Mouse (Mus musculus): ENCODE results near the gene Pla2r1.
A peak's percentile ranks its signal among the peaks of the same experiment; 100 is the strongest.

Gene Pla2r1

DNA sequence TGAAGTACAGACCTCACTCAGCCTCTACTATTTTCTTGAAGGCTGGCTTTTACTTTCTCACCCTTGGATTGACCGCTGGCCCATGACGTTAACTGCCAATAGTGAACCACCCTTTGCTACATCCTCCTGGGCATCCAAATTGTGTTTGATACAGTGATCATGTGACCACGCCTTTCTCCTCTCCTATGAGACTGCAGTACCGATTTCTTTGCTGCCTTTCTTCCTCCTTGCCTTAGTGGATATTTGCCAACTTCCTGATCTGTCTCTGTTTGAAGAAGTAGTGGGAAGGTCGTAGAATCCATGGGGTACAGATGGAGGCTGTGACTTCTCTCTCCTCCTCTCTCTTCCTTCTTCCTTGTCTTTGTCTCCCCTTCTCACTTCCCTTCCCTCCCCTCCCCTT is 147.7 kb downstream of the Pla2r1 start:
- DNase-seq (ENCODE audit: low spot score in 2 of 2) = no peak

DNA sequence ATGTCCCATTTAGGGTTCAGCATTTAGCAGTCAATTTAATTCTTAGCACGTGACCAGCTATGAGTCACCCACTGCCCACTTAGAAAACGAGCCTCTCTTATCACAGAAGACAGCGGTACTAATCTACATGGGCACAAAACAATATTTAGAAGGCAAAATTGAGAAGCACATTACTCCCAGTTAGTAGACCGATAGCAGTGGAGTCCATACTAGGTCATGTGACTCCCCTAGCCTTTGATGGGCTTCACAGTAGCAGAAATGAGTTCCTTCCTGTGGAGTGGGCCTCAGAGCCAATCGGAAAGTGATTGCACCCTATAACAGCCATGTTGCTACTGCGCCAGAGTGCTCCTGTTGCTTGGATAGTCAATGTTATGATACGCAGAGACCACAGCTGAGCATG is 148.3 kb downstream of the Pla2r1 start:
- DNase-seq (ENCODE audit: low spot score in 2 of 2) = no peak

DNA sequence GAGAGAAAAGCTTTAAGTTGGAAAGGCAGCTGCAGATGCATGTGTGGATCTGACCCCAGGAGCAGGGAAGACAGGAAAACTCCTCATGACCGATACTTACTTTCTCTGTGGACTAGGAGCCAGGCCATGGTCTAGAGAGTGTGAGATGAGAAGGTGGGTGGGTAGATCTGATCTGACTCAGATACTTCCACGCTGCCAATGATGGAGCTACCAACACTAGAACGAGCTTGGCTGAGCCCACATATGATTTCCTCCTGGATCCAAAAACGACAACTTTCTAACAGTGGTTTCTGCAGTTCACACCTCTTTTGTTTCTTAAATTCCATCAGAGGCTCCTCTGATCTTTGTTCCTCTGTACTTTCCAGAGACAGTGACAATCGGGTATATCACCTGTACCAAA is 151.4 kb downstream of the Pla2r1 start:
- no peak for DNase-seq (ENCODE audit: low spot score in 2 of 2)

DNA sequence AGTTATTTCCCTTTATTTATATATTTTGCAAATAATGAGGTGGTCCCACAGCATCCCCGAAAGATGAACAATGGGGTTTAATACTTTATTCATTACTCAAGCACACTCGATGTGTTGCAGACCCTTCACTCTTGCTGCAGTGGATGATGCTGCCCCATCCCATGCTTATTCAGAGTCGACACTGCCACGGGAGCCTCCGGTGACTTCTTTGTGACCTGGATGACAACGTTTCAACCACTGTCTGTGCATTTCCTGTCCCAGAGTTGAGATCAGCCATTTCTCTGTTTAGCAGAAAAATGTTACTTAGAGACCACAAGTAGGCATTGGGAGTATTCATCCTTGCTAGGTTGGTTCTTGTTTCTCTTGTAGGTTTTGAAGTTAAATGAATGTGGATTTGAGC is 159.3 kb downstream of the Pla2r1 start:
- DNase-seq (ENCODE audit: low spot score in 2 of 2) = no peak

DNA sequence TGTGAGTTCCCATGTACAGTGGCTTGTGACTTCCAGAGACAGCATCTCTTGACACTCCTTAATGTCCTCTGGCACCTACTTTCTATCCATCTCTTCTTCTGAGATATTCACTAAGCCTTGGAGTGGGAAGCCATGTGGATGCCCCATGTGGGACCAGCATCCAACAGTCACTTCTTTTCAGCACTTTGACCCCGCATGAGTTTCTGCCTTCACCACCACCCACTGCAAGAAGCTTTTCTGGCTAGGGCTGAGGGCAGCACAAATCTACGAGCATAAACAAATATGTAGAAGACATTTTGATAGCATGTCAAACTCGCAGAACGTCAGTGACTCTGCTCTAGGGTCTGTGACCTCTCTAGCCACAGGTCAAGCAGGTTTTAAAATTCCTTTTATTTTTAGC is 160.8 kb downstream of the Pla2r1 start:
- no peak for DNase-seq (ENCODE audit: low spot score in 2 of 2)

- no peak for DNase-seq (ENCODE audit: low spot score in 2 of 2)
Observed at GRCm38 (mm10) chr2:60387363-60387762, 165.7 kb downstream of the Pla2r1 start.

DNA sequence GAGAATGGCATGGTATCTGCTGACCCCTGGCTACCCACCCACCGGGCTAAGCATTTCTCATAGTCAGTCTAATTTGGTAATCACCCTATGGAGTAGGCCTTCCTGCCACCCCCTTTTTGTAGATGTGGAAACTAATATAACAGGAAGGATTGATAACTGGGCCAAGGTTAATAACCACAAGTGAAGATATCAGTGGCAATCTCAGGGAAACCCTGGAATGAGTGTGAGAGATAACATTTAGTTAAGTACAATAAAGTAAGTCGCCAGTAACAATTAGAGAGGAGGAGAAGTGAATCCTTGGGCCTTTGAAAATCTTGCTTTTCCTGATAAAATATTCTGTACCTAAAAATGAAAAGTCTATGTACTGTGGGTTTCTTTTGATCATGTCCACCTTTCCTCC is 166.3 kb downstream of the Pla2r1 start:
- no peak for DNase-seq (ENCODE audit: low spot score in 2 of 2)

- peak in 1 of 2 experiments; percentile 2 for DNase-seq (ENCODE audit: low spot score in 2 of 2)
Observed at GRCm38 (mm10) chr2:60384763-60385085, 168.4 kb downstream of the Pla2r1 start.

DNA sequence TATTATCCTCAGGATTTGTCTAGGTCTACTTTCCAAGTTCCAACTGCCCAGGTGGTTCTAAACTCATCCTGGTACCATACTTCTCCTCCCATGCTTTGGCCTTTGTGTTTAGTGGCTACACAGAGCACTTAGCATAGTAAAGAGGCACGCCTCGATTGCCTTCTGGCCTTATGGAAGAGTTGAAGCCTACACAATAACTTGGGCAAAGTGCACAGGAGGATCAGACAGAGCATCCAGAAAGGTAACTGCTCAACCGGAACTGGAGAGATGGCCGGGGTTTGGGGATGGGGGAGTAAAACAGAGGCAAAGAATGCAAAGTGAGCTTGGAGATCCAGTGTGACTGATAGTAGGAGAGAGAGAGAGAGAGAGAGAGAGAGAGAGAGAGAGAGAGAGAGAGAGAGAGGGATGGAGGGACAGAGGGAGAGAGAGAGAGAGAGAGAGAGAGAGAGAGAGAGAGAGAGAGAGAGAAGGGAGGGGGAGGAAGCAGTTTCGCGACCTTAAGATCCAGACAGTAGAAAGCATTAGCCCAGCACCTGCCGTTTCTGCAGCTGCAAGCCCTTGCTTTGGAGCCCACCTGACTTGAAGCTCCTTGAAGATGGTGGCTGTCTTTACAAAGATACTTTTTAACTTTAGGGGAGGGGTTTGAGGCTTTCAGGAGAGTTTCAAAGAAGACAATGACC is 168.9 kb downstream of the Pla2r1 start:
- no peak for DNase-seq (ENCODE audit: low spot score in 2 of 2)

DNA sequence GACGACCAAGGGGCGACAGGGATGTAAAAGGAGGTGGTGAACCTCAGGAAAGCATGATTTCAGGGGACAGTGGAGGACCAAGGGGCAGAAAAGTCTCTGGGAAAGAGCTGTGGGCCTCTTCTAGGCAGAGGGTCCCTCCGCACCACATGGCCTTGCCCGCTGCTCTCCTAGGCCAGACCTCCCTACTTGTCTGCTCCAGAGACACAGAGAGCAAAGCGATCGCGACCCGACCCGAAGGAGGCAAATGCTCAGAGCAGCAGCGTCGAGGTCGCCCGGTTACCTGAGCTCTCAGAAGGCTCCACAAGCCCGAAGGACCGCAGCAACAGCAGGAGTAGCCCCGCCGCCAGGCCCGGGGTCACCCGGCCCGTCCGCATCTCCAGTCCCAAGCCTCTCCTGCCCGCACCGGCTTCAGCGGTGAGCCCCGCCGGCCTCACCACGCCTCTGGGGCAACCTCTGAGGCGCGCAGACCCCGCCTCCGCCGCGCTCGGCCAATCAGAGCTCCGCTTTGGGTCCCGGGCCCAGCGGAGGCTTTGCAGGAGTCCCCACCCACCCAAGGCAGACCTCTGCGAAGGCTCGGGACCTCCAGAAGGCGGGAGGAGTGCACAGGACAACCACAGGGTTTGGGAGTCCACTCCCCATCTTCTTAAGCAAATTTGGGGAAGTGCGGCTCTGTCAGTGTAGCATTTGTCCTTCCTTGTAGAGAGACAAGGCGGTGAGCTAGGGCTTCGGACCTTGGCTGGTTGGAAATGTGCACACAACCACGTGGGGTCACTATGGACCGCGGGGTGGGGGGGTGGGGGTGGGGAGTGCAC is 170.0 kb downstream of the Pla2r1 start, which contains the start of gene Ly75:
Ly75 (minus strand) TSS at position 446 of the 812 bp plus-strand sequence.
- peak; percentile 68 to 81 for DNase-seq (ENCODE audit: low spot score in 2 of 2)

GRCm38 (mm10) chr2:60382346-60382745 is 170.8 kb downstream of the Pla2r1 start:
- DNase-seq (ENCODE audit: low spot score in 2 of 2) = no peak

DNA sequence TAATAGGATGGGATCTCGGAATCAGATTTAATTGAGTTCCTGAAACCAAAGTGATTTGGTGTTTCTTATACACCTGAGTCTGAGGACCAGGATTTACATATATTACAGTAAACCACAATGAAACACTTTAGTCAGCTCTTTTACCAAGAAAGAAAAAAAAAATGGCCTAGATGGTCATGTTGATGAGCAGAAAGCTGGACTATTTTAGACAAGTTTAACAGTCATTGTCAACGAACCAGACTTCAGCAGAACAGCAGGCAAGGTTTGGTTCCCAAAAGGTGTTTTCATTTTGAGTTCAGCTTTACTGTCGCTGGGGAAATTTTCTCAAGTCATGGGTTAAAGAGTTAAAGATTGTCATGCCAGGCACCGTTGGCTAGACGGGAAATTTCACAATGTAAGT is 175.8 kb downstream of the Pla2r1 start:
- DNase-seq (ENCODE audit: low spot score in 2 of 2) = no peak

DNA sequence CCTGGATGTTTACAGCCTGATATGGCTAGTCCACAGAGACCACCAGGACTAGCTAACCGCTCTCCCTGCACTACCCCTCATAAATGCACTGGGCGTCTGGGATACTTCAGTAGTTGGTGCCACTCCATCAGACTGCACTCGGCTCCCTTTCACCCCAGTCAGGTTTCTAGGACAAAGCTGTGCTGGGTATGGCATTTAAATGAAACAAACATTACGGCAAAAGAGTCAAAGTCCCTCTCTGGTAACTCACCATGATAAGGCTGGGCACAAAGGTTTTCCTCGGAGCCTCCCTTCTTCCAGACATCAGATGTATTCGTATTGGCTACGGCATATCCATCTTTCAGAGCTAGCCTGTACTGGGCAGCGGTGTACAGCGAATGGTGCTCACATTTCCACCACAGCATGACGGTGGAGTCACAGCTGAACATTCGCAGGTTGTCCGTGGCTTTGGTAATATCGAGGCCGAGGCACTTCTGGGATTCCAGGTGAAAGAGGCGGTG is 177.4 kb downstream of the Pla2r1 start:
- no peak for DNase-seq (ENCODE audit: low spot score in 2 of 2)

DNA sequence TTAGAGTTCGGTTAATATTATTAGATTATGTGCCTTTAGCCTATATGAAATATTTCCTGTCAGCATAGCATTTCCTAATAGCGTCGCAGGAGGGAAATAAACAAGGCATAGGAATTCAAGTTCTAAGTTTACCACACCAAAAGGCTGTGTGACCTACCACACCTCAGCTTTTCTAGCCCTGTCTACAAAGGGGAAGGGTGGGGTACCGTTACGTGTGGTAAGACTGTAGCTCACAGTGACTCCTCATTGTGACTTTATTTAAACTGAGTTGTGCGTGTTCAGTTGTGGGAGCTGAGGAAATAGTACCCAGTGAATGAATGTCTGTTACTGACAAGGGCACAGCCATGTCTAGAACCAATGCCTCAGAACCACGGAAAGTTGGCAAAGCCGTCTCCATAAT is 178.0 kb downstream of the Pla2r1 start:
- no peak for DNase-seq (ENCODE audit: low spot score in 2 of 2)

GRCm38 (mm10) chr2:60370188-60370587 is 182.9 kb downstream of the Pla2r1 start:
- no peak for DNase-seq (ENCODE audit: low spot score in 2 of 2)

DNA sequence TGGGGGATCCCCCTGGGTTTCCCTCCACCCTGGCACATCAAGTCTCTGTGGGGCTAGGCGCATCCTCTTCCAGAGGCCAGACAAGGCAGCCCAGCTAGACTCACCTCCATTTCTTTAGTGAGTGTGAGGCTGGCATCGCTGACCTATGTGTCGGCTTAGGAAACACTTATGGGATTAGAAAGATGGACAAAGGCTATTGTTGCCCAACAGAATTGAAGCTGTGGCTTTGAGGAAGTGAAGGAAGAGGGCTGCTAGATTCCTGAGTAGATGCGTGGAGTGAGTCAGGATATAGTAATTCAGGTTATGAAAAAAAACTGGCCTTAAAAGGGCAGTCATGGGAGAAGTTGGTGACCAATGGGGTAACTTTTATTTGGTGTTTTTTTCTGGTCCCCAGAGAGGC is 183.7 kb downstream of the Pla2r1 start:
- DNase-seq (ENCODE audit: low spot score in 2 of 2) = no peak

DNA sequence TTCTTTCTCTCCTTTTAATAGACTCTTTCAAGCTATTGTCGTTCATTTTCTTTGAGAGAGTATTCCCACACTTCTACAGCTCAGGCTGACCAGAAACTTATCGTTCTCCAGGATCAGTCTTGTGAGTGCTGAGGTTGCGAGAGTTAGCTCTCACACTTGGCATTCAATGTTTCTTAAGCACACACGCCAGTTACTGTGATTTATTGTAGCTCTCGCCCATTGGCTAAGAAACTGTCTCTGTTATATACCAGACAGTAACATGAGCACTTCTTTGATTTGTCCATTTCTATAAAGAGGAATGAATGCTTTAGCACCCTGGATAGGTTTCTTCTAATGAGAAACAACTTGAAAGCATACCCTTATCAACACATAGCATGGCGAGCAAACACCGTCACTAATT is 185.2 kb downstream of the Pla2r1 start:
- DNase-seq (ENCODE audit: low spot score in 2 of 2) = no peak
